Mouse (Mus musculus) hindbrain, embryonic 15.5 days (tissue): Measurements from ENCODE around the gene Nalcn. TPM values are rescaled to one million over a fixed set of nuclear protein-coding genes. Genes with fewer than 3 reads are reported as not detected.

ENCODE experiments used
- ATAC-seq: fragments of 200-750 bp; cut with Nextera tagmentation; 2 replicates; pipeline ENCODE4 v1.8.0; 2017; ENCODE audit warnings: low read depth, moderate number of reproducible peaks, moderate TSS enrichment; ENCODE audit not compliant: low FRiP score
- H3K27ac ChIP-seq: fragments of 300-500 bp; sonication (generic); replicated peaks from 2 replicates; pipeline ENCODE4 v1.5.1; 2015; ENCODE audit warnings: mild to moderate bottlenecking, inconsistent platforms
- H3K27me3 ChIP-seq: fragments of 300-500 bp; sonication (generic); 2 replicates; pipeline ENCODE4 v1.6.1; 2015; ENCODE audit warnings: control low read depth, inconsistent platforms
- H3K36me3 ChIP-seq: fragments of 300-500 bp; sonication (generic); 2 replicates; pipeline ENCODE4 v1.6.1; 2015; ENCODE audit warnings: control low read depth, inconsistent platforms
- H3K4me1 ChIP-seq: fragments of 300-500 bp; sonication (generic); replicated peaks from 2 replicates; pipeline ENCODE4 v1.6.1; 2015; ENCODE audit warnings: control low read depth, inconsistent platforms
- H3K4me2 ChIP-seq: fragments of 300-500 bp; sonication (generic); 2 replicates; pipeline ENCODE4 v1.6.1; 2015; ENCODE audit warnings: moderate library complexity, mild to moderate bottlenecking, inconsistent platforms
- H3K4me3 ChIP-seq: fragments of 300-500 bp; sonication (generic); 2 replicates; pipeline ENCODE4 v1.5.1; 2015; ENCODE audit warnings: mild to moderate bottlenecking, inconsistent platforms
- H3K9ac ChIP-seq: fragments of 300-500 bp; sonication (generic); 2 replicates; pipeline ENCODE4 v1.6.1; 2015; ENCODE audit warnings: inconsistent platforms
- H3K9me3 ChIP-seq: fragments of 300-500 bp; sonication (generic); 2 replicates; pipeline ENCODE4 v1.6.1; 2016; ENCODE audit warnings: control low read depth, inconsistent platforms
- WGBS: fragments of 180-500 bp; shearing (Covaris S2); methylation state at CpG from one replicate; pipeline ENCODE4 v1.1.7; 2015; 5-methylcytosine and 5-hydroxymethylcytosine counted together
- polyA plus RNA-seq: library from polyadenylated mRNA; unstranded; fragments of >200 nt; fragmentation: Nextera tagmentation; extraction: Ambion mirVana; gene quantifications from 2 replicates; pipeline ENCODE4 v1.2.1, GENCODE M21; 2015

Nalcn gene
- polyA plus RNA-seq, 1 experiment from 2014 or later, result 13.2 TPM

DNA sequence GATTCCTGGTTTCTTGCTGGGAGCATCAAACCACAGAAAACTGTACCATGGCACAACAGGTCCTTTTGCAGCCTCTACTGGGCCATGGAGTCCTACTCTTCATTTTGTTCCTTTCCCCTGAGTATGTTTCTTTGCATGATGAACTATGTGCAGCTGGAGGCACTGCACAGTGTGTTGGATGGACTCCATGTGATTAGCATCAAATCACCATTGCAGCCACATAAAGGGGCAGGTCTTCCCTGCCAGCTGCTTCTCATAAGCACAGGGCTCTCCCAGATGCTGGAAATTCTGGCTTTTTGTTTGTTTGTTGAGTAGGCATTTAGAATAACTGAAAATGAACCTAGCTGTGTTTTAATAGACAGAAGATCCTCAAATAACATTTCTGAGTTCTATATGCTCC, 344.8 kb downstream of the Nalcn start:
- Histone ChIP-seq H3K9me3 (no peaks in the 10 kb centered on the region), H3K27ac (no peak overlapping the region), H3K9ac (no peak overlapping the region), H3K36me3 (peaks cover 5% of the 10 kb centered on the region; the same call in 1 of the 2 replicates), H3K27me3 (no peaks in the 10 kb centered on the region), H3K4me2 (no peak overlapping the region), H3K4me1 (no peaks in the 10 kb centered on the region), H3K4me3 (no peak overlapping the region)
- ATAC-seq, result no peak

DNA sequence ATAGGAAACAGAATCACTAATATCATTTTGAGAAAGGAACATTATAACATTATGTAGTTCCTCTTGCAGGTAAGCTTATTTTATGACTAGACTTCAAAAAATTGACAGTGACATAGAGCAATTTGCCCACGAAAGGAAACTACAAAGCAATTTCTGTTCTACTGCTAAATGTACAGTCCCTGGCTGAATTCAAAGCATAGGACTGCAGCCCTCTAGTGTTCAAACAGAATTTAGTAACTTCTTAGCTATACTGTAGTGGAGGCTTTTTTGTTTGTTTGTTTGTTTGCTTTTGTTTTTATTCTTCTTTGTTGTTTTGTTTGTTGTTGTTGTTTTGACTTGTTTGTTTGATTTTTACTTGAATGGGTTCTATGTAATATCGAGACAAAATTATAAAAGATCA, 354.8 kb downstream of the Nalcn start:
- no peak overlapping the region for H3K9ac ChIP-seq
- no peak for ATAC-seq
- no peak overlapping the region for H3K4me2 ChIP-seq
- 64% methylated on average over 2 of the region's 2 CpGs for WGBS
- H3K4me3 ChIP-seq, result no peak overlapping the region
- H3K27ac ChIP-seq, result no peak overlapping the region
- H3K4me1 ChIP-seq, result no peaks in the 10 kb centered on the region
- H3K27me3 ChIP-seq, result no peaks in the 10 kb centered on the region
- H3K36me3 ChIP-seq, result no peaks in the 10 kb centered on the region
- no peaks in the 10 kb centered on the region for H3K9me3 ChIP-seq

DNA sequence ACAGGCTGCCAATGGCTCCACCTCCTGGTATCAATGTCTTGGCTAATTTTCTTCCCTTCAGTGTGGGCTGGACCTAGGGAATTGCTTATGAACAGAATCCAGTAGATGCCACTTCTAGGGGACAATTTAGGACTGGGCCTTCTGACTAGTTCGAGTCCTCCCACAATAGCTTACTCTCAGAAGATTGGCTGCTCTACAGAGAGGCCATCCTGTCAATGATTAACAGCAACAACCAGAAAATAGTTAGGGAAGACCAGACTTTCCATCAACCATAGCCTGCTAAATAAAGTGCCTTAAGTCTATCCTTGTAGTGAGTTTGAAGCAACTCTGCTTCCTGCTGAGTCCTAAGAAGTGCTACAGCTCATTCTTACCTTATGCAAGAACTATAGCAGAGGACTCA, 386.2 kb downstream of the Nalcn start:
- Histone ChIP-seq H3K4me2 (no peak overlapping the region), H3K27me3 (no peaks in the 10 kb centered on the region), H3K4me3 (no peak overlapping the region), H3K4me1 (no peaks in the 10 kb centered on the region), H3K9me3 (no peaks in the 10 kb centered on the region), H3K9ac (no peak overlapping the region), H3K27ac (no peak overlapping the region), H3K36me3 (no peaks in the 10 kb centered on the region)
- no peak for ATAC-seq
- whole genome bisulfite sequencing, result 60% methylated on average over 1 of the region's 1 CpGs

DNA sequence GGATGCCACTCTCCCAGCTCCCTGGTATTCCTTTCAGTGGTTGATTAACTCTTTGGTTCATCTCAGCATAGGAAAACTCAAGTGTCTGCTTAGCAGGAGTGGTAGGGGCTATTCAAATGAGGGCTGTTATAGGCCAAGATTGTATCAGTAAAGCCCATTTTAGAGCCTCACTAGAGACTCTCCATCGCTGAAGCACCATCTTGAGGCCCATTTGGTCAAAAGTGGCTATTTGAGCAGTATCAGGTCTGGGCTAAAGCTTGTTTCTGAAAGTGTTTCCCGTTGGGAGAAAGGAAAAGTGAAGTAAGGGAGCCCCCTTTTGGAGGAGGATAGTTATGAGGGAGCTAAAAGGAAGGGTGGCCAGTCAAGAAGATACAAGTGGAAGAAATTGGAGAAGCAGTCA, 387.0 kb downstream of the Nalcn start:
- Histone ChIP-seq H3K4me2 (no peak overlapping the region), H3K9me3 (no peaks in the 10 kb centered on the region), H3K27ac (no peak overlapping the region), H3K4me3 (no peak overlapping the region), H3K9ac (no peak overlapping the region), H3K4me1 (no peaks in the 10 kb centered on the region), H3K27me3 (no peaks in the 10 kb centered on the region), H3K36me3 (no peaks in the 10 kb centered on the region)
- WGBS, result 5% methylated on average over 2 of the region's 2 CpGs
- peak; percentile 59; the same call in 1 of the 2 replicates for ATAC-seq

DNA sequence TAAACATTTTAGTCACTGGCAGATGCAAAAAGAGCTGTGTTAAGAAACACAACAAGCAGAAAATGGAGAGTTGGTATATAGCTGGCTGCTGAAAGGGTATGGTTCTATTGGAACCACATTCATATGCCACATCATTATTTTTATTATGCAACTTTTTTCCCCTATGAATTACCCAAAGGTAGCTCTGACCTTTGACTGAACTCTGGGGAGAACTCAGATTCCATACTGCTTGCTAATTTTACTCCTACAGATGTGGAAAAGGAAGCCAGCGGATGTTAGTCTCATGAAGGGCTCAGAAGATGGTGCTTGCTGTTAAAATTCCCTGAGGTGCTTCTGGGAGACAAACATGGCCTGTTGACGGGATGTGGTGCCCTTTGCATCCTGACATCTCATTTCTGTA, 389.9 kb downstream of the Nalcn start:
- no peaks in the 10 kb centered on the region for H3K4me1 ChIP-seq
- H3K9me3 ChIP-seq, result no peaks in the 10 kb centered on the region
- H3K27me3 ChIP-seq, result no peaks in the 10 kb centered on the region
- H3K27ac ChIP-seq, result no peak overlapping the region
- no peak overlapping the region for H3K4me2 ChIP-seq
- no peak for ATAC-seq
- whole genome bisulfite sequencing, result 74% methylated on average over 2 of the region's 2 CpGs
- H3K9ac ChIP-seq, result no peak overlapping the region
- H3K4me3 ChIP-seq, result no peak overlapping the region
- no peaks in the 10 kb centered on the region for H3K36me3 ChIP-seq

DNA sequence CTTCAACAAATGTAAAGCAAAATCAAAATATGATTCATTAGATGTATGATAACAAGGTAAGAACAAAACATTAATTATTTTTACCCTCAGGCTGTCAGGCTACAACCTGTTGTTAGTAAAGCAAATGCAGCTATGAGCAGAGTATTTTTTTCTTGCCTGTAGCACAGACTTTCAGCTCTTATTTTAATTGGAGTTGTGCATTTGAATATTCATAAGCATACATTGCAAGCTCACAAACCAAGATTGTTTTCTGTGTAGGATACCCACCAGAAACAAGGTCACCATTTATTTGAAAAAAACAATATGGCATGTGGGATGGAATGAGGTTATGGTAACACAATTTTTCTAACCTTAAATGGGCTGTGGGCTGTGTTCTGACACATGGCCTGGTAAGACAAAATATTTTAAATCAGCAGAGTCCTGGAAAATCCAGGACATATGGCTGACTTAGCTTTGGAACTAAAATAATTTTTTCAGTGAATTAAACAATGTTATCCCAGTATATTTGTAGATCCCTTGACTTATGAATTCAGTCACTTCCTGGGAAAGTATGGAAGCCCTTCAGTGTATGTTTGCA, 394.2 kb downstream of the Nalcn start:
- Histone ChIP-seq H3K4me2 (no peak overlapping the region), H3K4me3 (no peak overlapping the region), H3K27me3 (no peaks in the 10 kb centered on the region), H3K9me3 (no peaks in the 10 kb centered on the region), H3K9ac (no peak overlapping the region), H3K27ac (no peak overlapping the region), H3K4me1 (no peaks in the 10 kb centered on the region), H3K36me3 (no peaks in the 10 kb centered on the region)
- ATAC-seq, result no peak

Other genes starting within 250 kb of the Nalcn start
- gene Itgbl1, start 32.8 kb upstream of the Nalcn start, polyA plus RNA-seq, result 3.4 and 4.2 TPM in 2 replicates